ENCODE assay signal across 8 mouse cellular contexts in genomic region chr4:137497367-137497766, GRCm38 (mm10). TPM values are rescaled to one million over a fixed set of nuclear protein-coding genes. Genes with fewer than 3 reads are reported as not detected.
DNase-seq lines count a peak whose midpoint lies in the region; ATAC-seq and TF ChIP-seq lines count a peak whose summit lies in the region.
"Had no signal": no experiment of that assay in that cellular context is flagged by ENCODE, and none has a peak within 500 bp of the region (broad histone marks: within the 10 kb centered on the region; RNA-seq: fewer than 3 reads in every experiment).

No protein-coding gene starts in this region.

- no peaks in the 10 kb centered on the region for H3K27me3 ChIP-seq in hindbrain, embryonic 10.5 days (ENCODE audit: insufficient read depth, poor library complexity, severe bottlenecking)
- no peaks in the 10 kb centered on the region for H3K27me3 ChIP-seq in limb, embryonic 12.5 days

- H3K9me3 ChIP-seq in ES-E14 (ENCODE audit: control insufficient read depth, insufficient read depth, low read depth, low read length) = no peaks in the 10 kb centered on the region
- no peaks in the 10 kb centered on the region for H3K9me3 ChIP-seq in hindbrain, embryonic 10.5 days
- no peaks in the 10 kb centered on the region for H3K9me3 ChIP-seq in limb, embryonic 12.5 days

- H3K4me1 ChIP-seq in ES-E14 (ENCODE audit: control insufficient read depth in 2 of 2, insufficient read depth in 2 of 2, low read length in 2 of 2, poor library complexity in 1 of 2) = peaks cover 12 to 55% of the 10 kb centered on the region in 2 experiments
- peaks cover 75% of the 10 kb centered on the region for H3K4me1 ChIP-seq in brown adipose tissue, adult 24 weeks (ENCODE audit: control insufficient read depth, insufficient read depth, insufficient read length, low read length)
- peaks cover 63% of the 10 kb centered on the region for H3K4me1 ChIP-seq in hindbrain, embryonic 10.5 days (replicated peaks)
- peaks cover 64% of the 10 kb centered on the region for H3K4me1 ChIP-seq in limb, embryonic 12.5 days (replicated peaks)

- no peak for ATAC-seq in limb, embryonic 12.5 days (ENCODE audit: insufficient number of reproducible peaks, insufficient read depth, low FRiP score, low TSS enrichment, low read depth)
- no peak for ATAC-seq in megakaryocyte-erythroid progenitor cell, adult 5-6 weeks (replicated peaks; ENCODE audit: low FRiP score, low TSS enrichment, poor library complexity, severe bottlenecking)

- 0 out of 2 replicates have a peak overlapping the region, but pooled peaks have one; percentile 21 for H3K4me2 ChIP-seq in limb, embryonic 12.5 days

- H3K4me3 ChIP-seq in ES-E14 (ENCODE audit: insufficient read depth in 1 of 2, low read depth in 1 of 2, low read length in 2 of 2, poor library complexity in 1 of 2, severe bottlenecking in 1 of 2) = no peak overlapping the region
- no peak overlapping the region for H3K4me3 ChIP-seq in brown adipose tissue, adult 24 weeks (ENCODE audit: insufficient read depth, low read depth, low read length)
- no peak overlapping the region for H3K4me3 ChIP-seq in hindbrain, embryonic 10.5 days
- H3K4me3 ChIP-seq in limb, embryonic 12.5 days (replicated peaks) = no peak overlapping the region

- WGBS in hindbrain, embryonic 10.5 days = 73% methylated on average over 5 of the region's 5 CpGs
- 61% methylated on average over 5 of the region's 5 CpGs for WGBS in limb, embryonic 12.5 days

- H3K27ac ChIP-seq in ES-E14 (ENCODE audit: insufficient read depth, low read depth, low read length, poor library complexity, severe bottlenecking) = peak overlapping the region; percentile 32; the same call in 1 of the 2 replicates
- peak overlapping the region; percentile 96 for H3K27ac ChIP-seq in brown adipose tissue, adult 24 weeks (replicated peaks; ENCODE audit: low read depth, low read length)
- H3K27ac ChIP-seq in hindbrain, embryonic 10.5 days = peak overlapping the region; percentile 68
- peak overlapping the region; percentile 94 for H3K27ac ChIP-seq in limb, embryonic 12.5 days

- no peak overlapping the region for H3K9ac ChIP-seq in ES-E14 (ENCODE audit: insufficient read depth, low read depth, low read length, poor library complexity, severe bottlenecking)
- H3K9ac ChIP-seq in limb, embryonic 12.5 days (replicated peaks) = no peak overlapping the region

- in situ Hi-C loops in ES-E14 (cut with MboI; ENCODE audit: low sequenced_read_pairs in 2 of 2, unreplicated experiment in 2 of 2) = no loop called here

- DNase-seq in ES-E14 (ENCODE audit: low read depth, low spot score) = no peak
- DNase-seq in hindbrain, embryonic 10.5 days (ENCODE audit: low spot score) = no peak
- DNase-seq in left cerebral cortex, adult 9 months (ENCODE audit: low spot score in 2 of 2) = no peak
- DNase-seq in left cerebral cortex, adult 18-20 months (ENCODE audit: low spot score in 2 of 2) = no peak

- peaks cover 11% of the 10 kb centered on the region for H3K36me3 ChIP-seq in ES-E14 (ENCODE audit: control insufficient read depth, insufficient read depth, low read length, poor library complexity, severe bottlenecking)
- peaks cover 15% of the 10 kb centered on the region for H3K36me3 ChIP-seq in hindbrain, embryonic 10.5 days
- peaks cover 15% of the 10 kb centered on the region for H3K36me3 ChIP-seq in limb, embryonic 12.5 days

TF ChIP-seq in ES-E14, 5 proteins besides CTCF, POLR2A, EP300 and RAD21:
- TF ChIP-seq ZC3H11A (IDR thresholded peaks at IDR 0.05; ENCODE audit: borderline replicate concordance, low read depth, low read length) (no peak), MAFK (IDR thresholded peaks at IDR 0.05; ENCODE audit: insufficient read depth, low read depth, low read length) (no peak), HCFC1 (IDR thresholded peaks at IDR 0.05; ENCODE audit: borderline replicate concordance, insufficient read depth, low read length) (no peak), ZNF384 (IDR thresholded peaks at IDR 0.05; ENCODE audit: low read depth, low read length) (no peak), CHD2 (IDR thresholded peaks at IDR 0.05; ENCODE audit: low read depth, low read length) (no peak)
TF ChIP-seq in ES-E14: peak in this region for 0.

RNA-seq across cellular contexts. Expression of gene Hspg2, which starts 28.8 kb away (rescaled TPM):
- total RNA-seq in ES-E14 (2012; rRNA removed) = 226 and 278 TPM in 2 replicates
- polyA plus RNA-seq in brown adipose tissue, adult 24 weeks (2012; ENCODE audit: insufficient read depth, insufficient read length, missing spikeins) = 32.5 and 49.7 TPM in 2 replicates
- 15.2 and 18.2 TPM in 2 replicates for polyA plus RNA-seq in hindbrain, embryonic 10.5 days (2016; fragmentation: Nextera tagmentation; extraction: Ambion mirVana)
- polyA plus RNA-seq in limb, embryonic 12.5 days (2016; fragmentation: Nextera tagmentation; extraction: Ambion mirVana) = 14.3 and 18.8 TPM in 2 replicates
- 0.22 TPM in 1 of 2 replicates, not detected in the other for total RNA-seq in megakaryocyte-erythroid progenitor cell, adult 5-6 weeks (2014; fragmentation: Nextera tagmentation)
- total RNA-seq in megakaryocyte-erythroid progenitor cell, adult 5-6 weeks (2017) = not detected in 2 replicates
- total RNA-seq in left cerebral cortex, adult 18-20 months (2021) = 1 to 10 TPM; 4.3 to 5.0 TPM

RNA-seq across cellular contexts. Expression of gene 1700013G24Rik, which starts 44.3 kb away (rescaled TPM):
- not detected in 2 replicates for total RNA-seq in ES-E14 (2012; rRNA removed)
- polyA plus RNA-seq in brown adipose tissue, adult 24 weeks (2012; ENCODE audit: insufficient read depth, insufficient read length, missing spikeins) = not detected in 2 replicates
- polyA plus RNA-seq in hindbrain, embryonic 10.5 days (2016; fragmentation: Nextera tagmentation; extraction: Ambion mirVana) = not detected in 2 replicates
- not detected in 2 replicates for polyA plus RNA-seq in limb, embryonic 12.5 days (2016; fragmentation: Nextera tagmentation; extraction: Ambion mirVana)
- not detected in 2 replicates for total RNA-seq in megakaryocyte-erythroid progenitor cell, adult 5-6 weeks (2014; fragmentation: Nextera tagmentation)
- total RNA-seq in megakaryocyte-erythroid progenitor cell, adult 5-6 weeks (2017) = not detected in 2 replicates
- total RNA-seq in left cerebral cortex, adult 18-20 months (2021) = not detected
- total RNA-seq: neutrophil, adult 5-6 weeks had no signal

Comparison
In these comparisons a context has a peak if more than half of its experiments do, and no peak if none do; other contexts are left out.
1. H3K27ac ChIP-seq: peak in every context shown above with its lines; median percentile 96 in brown adipose tissue, adult 24 weeks; 94 in limb, embryonic 12.5 days; 68 in hindbrain, embryonic 10.5 days; 32 in ES-E14.
2. RNA of gene Hspg2, which starts 28.8 kb away (total RNA-seq): 226 to 278 TPM in ES-E14; 4.3 to 5.0 TPM in left cerebral cortex, adult 18-20 months and 0.22 TPM in megakaryocyte-erythroid progenitor cell, adult 5-6 weeks; every median in the first group is over 10 times any median in the second.